Mouse (Mus musculus) embryo, embryonic 11 days (tissue): ENCODE results near the gene Sept14.

Experiments used
- DNase-seq: peaks from one replicate; pipeline ENCODE4 v3.0.0-alpha.2; 2015

Sept14 gene

DNA sequence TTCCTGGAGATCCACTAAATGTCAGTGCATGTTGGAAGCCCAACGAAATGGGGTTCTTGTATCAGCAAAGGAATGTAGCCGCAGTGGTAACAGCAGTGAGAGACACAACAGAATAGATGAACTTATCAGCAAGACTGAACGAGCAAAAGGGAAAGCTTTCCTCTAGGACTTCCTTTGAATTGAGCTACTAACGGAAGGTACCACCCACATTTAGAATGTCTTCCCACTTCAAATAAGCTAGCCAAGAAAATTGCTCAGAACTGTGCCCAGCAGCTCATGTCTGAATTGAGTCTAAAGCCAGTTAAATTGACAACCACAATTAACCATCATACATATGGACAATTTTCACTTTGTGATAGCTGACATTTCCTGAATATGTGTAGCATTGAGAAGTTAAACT is 40.5 kb downstream of the Sept14 start:
- DNase-seq, result no peak

DNA sequence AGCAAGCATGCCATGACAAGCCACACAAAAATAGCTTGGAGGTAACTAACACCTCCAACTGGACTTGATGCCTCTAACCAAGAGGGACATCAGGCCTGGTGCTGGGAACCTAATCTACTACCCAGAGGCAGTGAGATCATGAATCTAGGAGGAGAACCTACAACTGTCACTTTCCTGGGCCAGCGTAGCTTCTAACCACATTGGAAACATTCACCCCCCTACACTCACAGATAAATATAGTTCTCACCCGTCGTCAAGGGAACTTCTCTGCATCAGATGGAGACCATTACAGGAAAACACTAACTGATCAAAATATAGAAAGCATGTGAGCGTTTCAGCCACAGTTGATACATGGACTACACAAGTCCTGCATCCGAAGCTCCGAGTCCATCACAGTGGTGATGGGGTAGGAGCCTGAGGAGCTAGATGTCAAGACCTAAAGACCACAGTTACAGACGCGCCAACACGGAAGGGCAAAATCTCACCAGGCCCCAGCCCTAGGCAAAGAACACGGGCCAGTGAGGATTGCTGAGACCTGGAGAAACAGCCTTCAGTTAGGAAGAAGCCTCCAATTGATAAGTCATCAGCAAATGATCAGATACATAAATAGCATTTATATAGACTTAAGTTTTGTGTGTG is 41.9 kb downstream of the Sept14 start:
- DNase-seq, result no peak

- no peak for DNase-seq
These were observed 44.2 kb downstream of the Sept14 start for GRCm38 (mm10) chr5:129664090-129664489.

DNA sequence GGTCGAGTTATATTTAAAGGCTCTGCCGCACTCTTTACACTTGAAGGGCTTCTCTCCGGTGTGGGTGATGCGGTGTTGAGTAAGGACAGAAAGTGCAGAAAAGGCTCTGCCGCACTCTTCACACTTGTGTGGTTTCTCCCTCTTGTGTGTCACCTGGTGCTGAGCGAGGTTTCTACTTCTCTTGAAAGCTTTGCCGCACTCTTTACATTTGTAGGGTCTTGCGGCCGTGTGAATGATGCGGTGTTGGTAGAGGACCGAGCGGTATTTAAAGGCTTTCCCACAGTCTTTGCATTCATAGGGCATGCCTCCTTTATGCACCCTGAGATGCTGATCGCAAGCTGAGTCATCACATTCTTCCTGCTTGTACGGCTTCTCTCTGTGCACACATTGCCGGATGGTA is 50.4 kb downstream of the Sept14 start:
- no peak for DNase-seq

GRCm38 (mm10) chr5:129657016-129657415 is 51.3 kb downstream of the Sept14 start:
- no peak for DNase-seq

DNA sequence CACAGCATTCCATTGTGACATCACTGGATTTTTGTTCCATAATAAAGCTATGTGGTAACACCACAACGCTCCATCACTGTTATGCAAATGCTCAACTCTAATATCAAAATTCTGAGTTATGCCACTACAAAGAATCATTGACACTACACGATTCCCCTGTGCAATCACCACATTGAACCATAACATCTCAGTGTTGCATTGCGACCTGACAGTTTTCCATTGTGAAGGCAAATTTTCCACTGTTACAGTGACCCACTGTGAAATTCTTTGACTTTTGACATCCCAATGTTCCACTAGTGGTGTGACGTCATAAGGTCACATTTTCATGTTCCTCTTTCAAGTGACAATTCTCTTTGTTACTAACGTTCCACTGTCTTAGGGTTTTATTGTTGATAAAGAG is 57.5 kb downstream of the Sept14 start:
- DNase-seq, result no peak
